Mouse (Mus musculus) CD4-positive, CD25-positive, alpha-beta regulatory T cell, adult 9 weeks (primary cell): ENCODE data around the gene 3110009E18Rik. TPM values are rescaled to one million over a fixed set of nuclear protein-coding genes. Genes with fewer than 3 reads are reported as not detected.

Experiments used
- polyA plus RNA-seq: library from polyadenylated mRNA; unstranded; fragments of 100-300 nt; shearing (Covaris generic); gene quantifications from one replicate; pipeline ENCODE4 v1.2.1, GENCODE M21; 2017

The 3110009E18Rik gene
- 27.0 TPM for polyA plus RNA-seq

DNA sequence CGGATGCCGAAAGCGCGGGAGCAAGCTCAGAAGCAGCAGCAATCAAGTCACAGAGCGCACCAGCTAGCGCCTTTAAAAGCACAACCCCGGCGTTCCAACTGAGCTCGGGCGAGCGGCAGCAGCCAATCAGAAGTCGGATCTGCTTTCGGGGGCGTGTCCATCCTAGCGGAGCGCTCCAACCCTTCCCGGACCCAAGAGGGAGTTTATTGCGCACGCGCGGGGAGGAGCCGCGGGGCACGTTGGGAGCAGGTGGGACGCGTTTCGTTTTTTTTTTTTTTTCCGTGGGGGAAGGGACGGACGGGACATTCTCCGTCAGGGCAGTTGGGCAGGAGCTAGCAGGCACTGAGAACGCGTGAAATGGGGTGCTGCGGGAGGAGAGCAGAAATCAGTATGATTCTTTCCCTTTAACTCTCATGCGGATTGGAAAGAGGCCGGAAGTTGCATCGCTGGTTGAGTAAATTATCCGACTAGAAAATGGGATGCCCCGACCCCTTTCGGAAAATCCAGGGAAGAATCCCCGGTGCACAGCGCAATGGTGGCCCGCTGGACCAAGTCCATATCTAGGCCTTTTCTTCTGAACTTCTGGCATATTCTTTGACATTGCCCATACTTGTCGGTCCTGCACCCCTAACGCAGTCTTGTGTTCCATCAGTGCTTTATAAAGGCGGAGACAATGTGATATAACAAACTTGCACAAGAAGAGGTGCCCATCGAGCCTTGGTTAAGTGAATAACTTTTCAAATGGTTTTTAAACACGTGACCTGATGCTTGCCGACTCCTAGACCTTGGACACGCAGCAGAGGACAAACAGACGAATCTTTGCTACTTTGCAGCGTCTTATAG, at the start of gene 3110009E18Rik, which contains the start of gene Dbi:
Gene 3110009E18Rik (plus strand): TSS at position 219 of the 843 bp plus-strand sequence.
Gene Dbi (minus strand): TSS at position 110 of the 843 bp plus-strand sequence.

DNA sequence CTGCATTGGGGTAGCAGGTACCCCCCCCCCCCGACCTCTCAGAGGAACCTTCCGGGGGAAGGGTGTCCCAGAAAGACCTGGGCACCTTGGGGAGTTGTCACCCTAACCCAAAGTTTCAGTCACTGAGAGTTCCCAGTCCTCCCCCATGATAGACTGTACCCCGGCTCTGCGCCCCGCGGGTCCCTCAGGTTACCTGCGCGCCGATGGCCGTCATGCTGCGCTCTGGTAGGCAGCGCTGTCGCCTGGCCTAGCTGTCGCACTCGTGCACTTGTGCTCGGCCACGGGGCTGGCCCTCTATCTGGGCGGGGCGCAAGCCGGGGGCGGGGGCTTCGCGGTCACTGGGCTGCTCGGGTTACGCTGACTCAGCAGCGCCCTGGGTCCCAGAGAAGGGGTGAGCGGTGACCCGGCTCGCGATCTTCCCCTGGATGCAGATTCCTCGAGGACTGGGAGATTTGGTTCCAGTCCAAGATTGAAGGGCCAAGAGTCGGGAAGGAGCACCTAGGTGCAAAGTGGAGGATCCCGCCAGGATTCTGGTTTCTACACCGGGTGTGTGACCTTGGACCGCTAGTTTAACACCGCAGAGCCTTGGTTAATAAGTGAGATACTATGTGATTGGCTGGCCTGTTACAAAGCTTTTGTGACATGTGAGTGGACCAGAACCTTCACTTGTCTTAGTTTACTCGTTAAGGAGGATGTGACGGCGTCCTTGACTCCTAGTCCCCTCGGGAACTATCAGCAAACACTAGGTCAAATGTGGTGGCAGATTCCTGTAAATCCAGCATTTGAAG, 47.3 kb upstream of the 3110009E18Rik start, which contains the start of gene Tmem37:
Gene Tmem37 (minus strand): TSS at position 556 of the 788 bp plus-strand sequence.

Other genes starting within 250 kb of the 3110009E18Rik start
- 6.7 TPM for gene Tmem177, start 208.0 kb upstream of the 3110009E18Rik start, polyA plus RNA-seq
- not detected for gene Cfap221, start 124.0 kb upstream of the 3110009E18Rik start, polyA plus RNA-seq
- not detected for gene Sctr, start 114.3 kb upstream of the 3110009E18Rik start, polyA plus RNA-seq
- 0.77 TPM for gene Tmem37, start 47.1 kb upstream of the 3110009E18Rik start, polyA plus RNA-seq
- gene Dbi, start 109 bp upstream of the 3110009E18Rik start, polyA plus RNA-seq: 203 TPM
- 0.14 TPM for gene Steap3, start 151.5 kb downstream of the 3110009E18Rik start, polyA plus RNA-seq
- gene C1ql2, start 219.4 kb downstream of the 3110009E18Rik start, polyA plus RNA-seq: not detected